Mouse (Mus musculus) erythroblast, embryonic 14.5 days (primary cell): ENCODE measurements around the gene Gm4969.

ENCODE experiments used
- GATA1 ChIP-seq: IDR thresholded peaks from 2 replicates; pipeline ENCODE4 v1.6.1; 2012; ENCODE audit warnings: low read length, inconsistent platforms, mixed read lengths
- TAL1 ChIP-seq: IDR thresholded peaks from 3 replicates; pipeline ENCODE4 v1.6.1; 2012; ENCODE audit warnings: low read length, inconsistent platforms, mixed read lengths

GRCm38 (mm10) chr7:19130657-19131056 lies 12.5 kb upstream of the Gm4969 start:
- TF ChIP-seq GATA1 (no peak), TAL1 (no peak)
